Mouse (Mus musculus): Measurements from ENCODE around the gene Csnk2a1. TPM values are rescaled to one million over a fixed set of nuclear protein-coding genes. Genes with fewer than 3 reads are reported as not detected.
"Not testable (repeated sequence)": the region's sequence is repeated elsewhere in the genome, so short reads cannot be mapped to it uniquely, and the experiment has no call there.

Gene Csnk2a1
- polyA plus RNA-seq, 1 experiment from 2014 or later, result 52.5 TPM

- 68% methylated on average over 13 of the region's 13 CpGs for WGBS
These were observed 33.9 kb upstream of the Csnk2a1 start for GRCm38 (mm10) chr2:152192591-152193345.

DNA sequence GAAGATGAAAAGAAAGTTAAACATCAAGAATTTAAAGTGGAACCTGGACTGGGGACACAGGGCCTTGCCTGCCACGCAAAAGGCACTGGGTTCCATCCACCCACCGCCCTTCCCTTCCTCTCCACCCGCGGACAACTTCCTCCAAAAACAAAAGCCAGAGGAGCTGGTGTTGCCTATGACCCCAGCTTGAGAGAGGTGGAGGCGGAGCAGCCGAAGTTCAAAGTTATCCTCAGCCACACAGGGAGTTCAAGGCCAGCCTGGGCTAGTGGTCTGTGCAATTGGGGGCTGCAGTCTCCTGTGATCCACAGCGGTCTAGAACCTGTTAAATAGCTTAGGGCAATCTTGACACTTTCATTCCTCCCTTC, 33.3 kb upstream of the Csnk2a1 start:
- H3K4me1 ChIP-seq, result peaks cover 15% of the 10 kb centered on the region
- no peak overlapping the region for H3K4me2 ChIP-seq
- H3K27ac ChIP-seq (replicated peaks), result no peak overlapping the region
- no peak overlapping the region for H3K9ac ChIP-seq
- no peaks in the 10 kb centered on the region for H3K36me3 ChIP-seq
- 61% methylated on average over 7 of the region's 7 CpGs for WGBS
- H3K27me3 ChIP-seq (replicated peaks), result 0 out of 2 replicates have a peak, but pooled peaks cover 5% of the 10 kb centered on the region
- no peaks in the 10 kb centered on the region for H3K9me3 ChIP-seq
- ATAC-seq (ENCODE audit: extremely low read depth, insufficient number of reproducible peaks, low FRiP score, low TSS enrichment), result no peak
- no peak overlapping the region for H3K4me3 ChIP-seq

More at GRCm38 (mm10) chr2:152192591-152193345, 33.9 kb upstream of the Csnk2a1 start:
- Histone ChIP-seq H3K9ac (no peak overlapping the region), H3K4me3 (no peak overlapping the region), H3K4me2 (no peak overlapping the region), H3K27me3 (replicated peaks) (0 out of 2 replicates have a peak, but pooled peaks cover 3% of the 10 kb centered on the region), H3K4me1 (peaks cover 15% of the 10 kb centered on the region), H3K9me3 (no peaks in the 10 kb centered on the region), H3K27ac (replicated peaks) (no peak overlapping the region), H3K36me3 (no peaks in the 10 kb centered on the region)
- ATAC-seq (ENCODE audit: extremely low read depth, insufficient number of reproducible peaks, low FRiP score, low TSS enrichment), result no peak

DNA sequence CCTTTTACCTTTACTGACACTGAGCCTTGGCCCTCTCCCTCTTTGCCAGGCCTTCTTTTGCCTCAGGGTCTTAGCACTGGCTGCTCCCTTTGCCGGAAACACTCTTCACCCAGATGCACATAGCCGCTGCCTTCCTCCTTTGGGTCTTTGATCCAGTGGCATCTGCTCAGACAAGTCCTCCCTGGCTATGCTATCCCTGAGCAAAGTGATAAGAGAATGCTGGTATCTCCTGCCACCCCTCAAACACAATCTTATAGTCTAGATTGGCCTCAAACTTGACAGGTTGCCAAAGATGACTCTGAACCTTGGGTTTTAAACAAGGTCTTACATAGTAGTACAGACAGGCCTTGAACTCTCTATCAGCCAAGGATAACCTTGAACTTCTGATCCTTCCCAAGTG, 32.1 kb upstream of the Csnk2a1 start:
- no peak for ATAC-seq (ENCODE audit: extremely low read depth, insufficient number of reproducible peaks, low FRiP score, low TSS enrichment)
- H3K4me1 ChIP-seq, result peaks cover 8% of the 10 kb centered on the region
- H3K27ac ChIP-seq (replicated peaks), result no peak overlapping the region
- 64% methylated on average over 2 of the region's 2 CpGs for WGBS
- H3K9me3 ChIP-seq, result no peaks in the 10 kb centered on the region
- H3K9ac ChIP-seq, result no peak overlapping the region
- no peak overlapping the region for H3K4me2 ChIP-seq
- no peaks in the 10 kb centered on the region for H3K36me3 ChIP-seq
- no peak overlapping the region for H3K4me3 ChIP-seq
- H3K27me3 ChIP-seq (replicated peaks), result 0 out of 2 replicates have a peak, but pooled peaks cover 5% of the 10 kb centered on the region

- Histone ChIP-seq H3K27me3 (replicated peaks) (0 out of 2 replicates have a peak, but pooled peaks cover 5% of the 10 kb centered on the region), H3K9ac (no peak overlapping the region), H3K9me3 (no peaks in the 10 kb centered on the region), H3K4me1 (no peaks in the 10 kb centered on the region), H3K36me3 (no peaks in the 10 kb centered on the region), H3K4me3 (no peak overlapping the region), H3K4me2 (no peak overlapping the region), H3K27ac (replicated peaks) (no peak overlapping the region)
- WGBS, result 35% methylated on average over 3 of the region's 3 CpGs
- no peak for ATAC-seq (ENCODE audit: extremely low read depth, insufficient number of reproducible peaks, low FRiP score, low TSS enrichment)
These were observed 29.7 kb upstream of the Csnk2a1 start for GRCm38 (mm10) chr2:152196896-152197295.

DNA sequence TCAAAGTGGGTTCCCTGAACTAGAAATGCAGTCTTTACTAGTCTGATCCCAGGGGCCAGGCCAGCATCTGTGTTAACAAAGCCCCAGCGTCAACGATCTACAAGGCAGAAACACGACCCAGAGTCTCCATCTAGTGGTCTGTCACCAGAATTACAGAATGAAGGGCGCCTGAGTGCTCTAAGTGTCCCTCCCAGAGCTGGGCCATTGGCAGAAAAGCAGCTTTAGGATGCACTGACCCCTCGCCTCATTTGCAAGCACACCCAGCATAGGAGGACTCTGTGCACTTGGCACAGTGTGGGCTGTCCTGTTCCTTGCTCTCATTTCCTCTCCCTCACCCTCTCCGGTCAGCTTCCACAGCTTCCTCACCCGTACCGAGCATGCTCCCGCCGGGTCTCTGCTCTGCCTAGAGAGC, 29.3 kb upstream of the Csnk2a1 start:
- no peak overlapping the region for H3K4me2 ChIP-seq
- no peaks in the 10 kb centered on the region for H3K9me3 ChIP-seq
- H3K4me1 ChIP-seq, result no peaks in the 10 kb centered on the region
- 0 out of 2 replicates have a peak, but pooled peaks cover 5% of the 10 kb centered on the region for H3K27me3 ChIP-seq (replicated peaks)
- no peak overlapping the region for H3K4me3 ChIP-seq
- H3K27ac ChIP-seq (replicated peaks), result no peak overlapping the region
- no peak for ATAC-seq (ENCODE audit: extremely low read depth, insufficient number of reproducible peaks, low FRiP score, low TSS enrichment)
- WGBS, result 45% methylated on average over 10 of the region's 10 CpGs
- no peak overlapping the region for H3K9ac ChIP-seq
- H3K36me3 ChIP-seq, result no peaks in the 10 kb centered on the region

DNA sequence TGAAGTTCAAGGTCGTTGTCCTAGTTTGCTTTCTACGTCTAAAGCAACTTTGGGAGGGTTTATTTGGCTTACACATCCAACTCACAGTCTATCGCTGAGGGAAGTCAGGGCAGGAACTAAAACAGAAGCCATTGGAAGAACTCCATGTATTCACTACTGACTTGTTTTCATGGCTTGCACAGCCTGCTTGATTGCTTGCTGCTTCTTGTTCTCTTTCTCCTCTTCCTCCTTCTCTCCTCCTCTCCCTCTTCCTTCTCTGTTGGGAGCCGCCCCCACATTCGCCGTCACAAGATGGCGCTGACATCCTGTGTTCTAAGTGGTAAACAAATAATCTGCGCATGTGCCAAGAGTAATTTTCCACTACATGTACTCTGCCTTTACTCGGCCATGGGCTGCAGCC, 20.5 kb upstream of the Csnk2a1 start:
- not testable (repeated sequence) for H3K27ac ChIP-seq (replicated peaks); H3K9ac ChIP-seq; ATAC-seq (ENCODE audit: extremely low read depth, insufficient number of reproducible peaks, low FRiP score, low TSS enrichment); H3K4me1 ChIP-seq; H3K36me3 ChIP-seq; H3K4me3 ChIP-seq; H3K9me3 ChIP-seq; H3K4me2 ChIP-seq; H3K27me3 ChIP-seq (replicated peaks)
- WGBS, result 89% methylated on average over 8 of the region's 9 CpGs

DNA sequence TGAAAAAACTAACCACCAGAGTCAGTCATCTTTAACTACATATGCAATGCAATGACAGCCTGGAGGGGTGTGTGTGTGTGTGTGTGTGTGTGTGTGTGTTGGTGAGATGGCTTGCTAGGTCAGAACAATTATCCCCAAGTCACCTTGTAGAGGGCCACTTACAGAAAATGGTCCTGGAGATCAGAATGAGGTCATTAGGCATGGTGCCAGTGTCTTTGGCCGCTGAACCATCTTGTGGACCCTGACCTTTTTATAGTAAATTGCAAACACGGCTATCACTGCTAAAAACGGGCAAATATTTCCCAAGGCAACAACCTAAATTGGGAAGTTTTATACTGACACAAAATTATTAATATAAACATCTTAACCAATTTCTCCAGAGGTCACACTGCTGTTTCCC, 14.8 kb upstream of the Csnk2a1 start:
- Histone ChIP-seq H3K9ac (no peak overlapping the region), H3K4me1 (no peaks in the 10 kb centered on the region), H3K4me3 (no peak overlapping the region), H3K36me3 (no peaks in the 10 kb centered on the region), H3K27me3 (replicated peaks) (no peaks in the 10 kb centered on the region), H3K4me2 (no peak overlapping the region), H3K27ac (replicated peaks) (no peak overlapping the region), H3K9me3 (no peaks in the 10 kb centered on the region)
- ATAC-seq (ENCODE audit: extremely low read depth, insufficient number of reproducible peaks, low FRiP score, low TSS enrichment), result no peak
- WGBS, result 69% methylated on average over 3 of the region's 3 CpGs

- 60% methylated on average over 1 of the region's 1 CpGs for WGBS
- Histone ChIP-seq H3K27me3 (replicated peaks) (no peaks in the 10 kb centered on the region), H3K4me2 (no peak overlapping the region), H3K4me1 (no peaks in the 10 kb centered on the region), H3K36me3 (no peaks in the 10 kb centered on the region), H3K9me3 (0 out of 2 replicates have a peak, but pooled peaks cover 5% of the 10 kb centered on the region), H3K27ac (replicated peaks) (no peak overlapping the region), H3K9ac (no peak overlapping the region), H3K4me3 (no peak overlapping the region)
- no peak for ATAC-seq (ENCODE audit: extremely low read depth, insufficient number of reproducible peaks, low FRiP score, low TSS enrichment)
These were observed 9.7 kb upstream of the Csnk2a1 start for GRCm38 (mm10) chr2:152216975-152217374.

DNA sequence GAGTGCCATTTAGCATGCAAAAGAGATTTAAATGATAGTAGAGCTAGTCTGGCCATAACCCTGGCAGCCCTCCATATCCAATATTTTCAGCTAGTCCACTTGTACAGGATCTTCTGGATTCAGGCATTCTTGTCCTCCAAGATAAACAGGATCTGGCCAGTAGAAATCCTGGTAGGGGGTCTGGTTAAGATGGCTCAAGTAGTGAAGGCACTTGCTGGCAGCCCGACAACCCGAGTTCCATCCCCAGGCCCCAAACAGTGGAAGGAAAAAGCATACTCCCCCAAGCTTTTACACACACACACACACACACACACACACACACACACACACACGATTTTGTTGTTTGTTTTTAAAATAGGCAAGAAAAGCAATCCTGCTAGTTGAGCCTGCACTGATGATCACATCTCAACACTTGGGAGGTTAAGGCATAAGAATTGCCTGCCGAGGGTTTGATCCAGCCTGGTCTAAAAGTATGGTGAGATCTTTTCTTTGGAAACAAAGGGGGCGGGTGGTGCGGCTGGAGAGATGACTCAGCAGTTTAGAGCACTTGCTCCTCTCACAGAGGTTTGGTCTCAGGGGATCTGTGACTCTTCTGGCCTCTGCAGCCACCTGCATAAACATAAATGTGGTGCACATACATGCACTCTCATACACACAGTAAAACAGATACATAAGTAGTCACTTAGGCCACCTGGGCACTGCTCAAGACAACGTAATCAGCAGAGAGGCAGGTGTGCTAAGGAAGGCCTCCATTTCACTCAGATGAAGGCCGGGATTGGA, 2.9 kb upstream of the Csnk2a1 start:
- no peak overlapping the region for H3K4me2 ChIP-seq
- H3K9me3 ChIP-seq, result no peaks in the 10 kb centered on the region
- H3K9ac ChIP-seq, result no peak overlapping the region
- no peaks in the 10 kb centered on the region for H3K27me3 ChIP-seq (replicated peaks)
- H3K36me3 ChIP-seq, result no peaks in the 10 kb centered on the region
- no peak overlapping the region for H3K4me3 ChIP-seq
- WGBS, result 71% methylated on average over 8 of the region's 8 CpGs
- peaks cover 22% of the 10 kb centered on the region for H3K4me1 ChIP-seq
- H3K27ac ChIP-seq (replicated peaks), result no peak overlapping the region
- ATAC-seq (ENCODE audit: extremely low read depth, insufficient number of reproducible peaks, low FRiP score, low TSS enrichment), result no peak

DNA sequence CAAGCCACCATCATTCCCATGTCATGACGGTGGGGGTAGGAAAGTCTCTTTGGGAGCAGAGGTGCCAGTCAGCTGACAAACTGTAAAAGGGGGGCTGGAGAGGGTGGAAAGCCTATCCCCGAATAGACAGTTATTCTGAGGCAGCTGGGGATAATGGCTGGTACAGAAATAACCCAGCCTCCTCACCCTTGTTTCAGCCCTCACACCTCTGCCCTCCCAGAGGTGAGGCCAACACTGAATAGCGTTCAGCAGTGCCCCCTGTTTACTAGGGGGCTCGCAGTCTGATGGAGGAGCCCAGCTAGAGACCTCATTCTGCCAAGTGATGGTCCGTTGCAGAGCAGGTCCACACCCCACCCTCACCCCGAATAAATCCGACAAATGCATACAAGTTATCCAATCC, 1.1 kb upstream of the Csnk2a1 start:
- 74% methylated on average over 7 of the region's 7 CpGs for WGBS
- Histone ChIP-seq H3K27ac (replicated peaks) (peak overlapping the region; percentile 99), H3K36me3 (peaks cover 12% of the 10 kb centered on the region), H3K9ac (peak overlapping the region; percentile 96), H3K4me2 (peak overlapping the region; percentile 83), H3K4me1 (peaks cover 30% of the 10 kb centered on the region), H3K9me3 (no peaks in the 10 kb centered on the region), H3K27me3 (replicated peaks) (no peaks in the 10 kb centered on the region), H3K4me3 (no peak overlapping the region)
- ATAC-seq (ENCODE audit: extremely low read depth, insufficient number of reproducible peaks, low FRiP score, low TSS enrichment), result no peak

- Histone ChIP-seq H3K4me1 (peaks cover 30% of the 10 kb centered on the region), H3K4me2 (peak overlapping the region; percentile 83), H3K9ac (peak overlapping the region; percentile 96), H3K4me3 (peak overlapping the region; percentile 88), H3K9me3 (no peaks in the 10 kb centered on the region), H3K36me3 (peaks cover 18% of the 10 kb centered on the region), H3K27ac (replicated peaks) (peak overlapping the region; percentile 99), H3K27me3 (replicated peaks) (no peaks in the 10 kb centered on the region)
- peak; percentile 80 for ATAC-seq (ENCODE audit: extremely low read depth, insufficient number of reproducible peaks, low FRiP score, low TSS enrichment)
- WGBS, result under 1% methylated on average over 37 of the region's 38 CpGs
These were observed 427 bp downstream of the Csnk2a1 start for GRCm38 (mm10) chr2:152227051-152227481.
